Mouse (Mus musculus): ENCODE data around the gene Mybpc3. TPM values are rescaled to one million over a fixed set of nuclear protein-coding genes. Genes with fewer than 3 reads are reported as not detected.
"Not testable (repeated sequence)": the region's sequence is repeated elsewhere in the genome, so short reads cannot be mapped to it uniquely, and the experiment has no call there.

Gene Mybpc3
- polyA plus RNA-seq, 1 experiment from 2014 or later, result 0.28 TPM

- no peak overlapping the region for H3K4me3 ChIP-seq
- H3K27ac ChIP-seq, result no peak overlapping the region
- WGBS, result 80% methylated on average over 10 of the region's 10 CpGs
- H3K27me3 ChIP-seq, result no peaks in the 10 kb centered on the region
- no peak overlapping the region for H3K4me2 ChIP-seq (replicated peaks)
- no peaks in the 10 kb centered on the region for H3K9me3 ChIP-seq (replicated peaks)
- no peak overlapping the region for H3K9ac ChIP-seq
- no peaks in the 10 kb centered on the region for H3K4me1 ChIP-seq
- no peak for ATAC-seq (ENCODE audit: low FRiP score)
- H3K36me3 ChIP-seq, result no peaks in the 10 kb centered on the region
Measured at GRCm38 (mm10) chr2:91097015-91097414, 20.9 kb upstream of the Mybpc3 start.

DNA sequence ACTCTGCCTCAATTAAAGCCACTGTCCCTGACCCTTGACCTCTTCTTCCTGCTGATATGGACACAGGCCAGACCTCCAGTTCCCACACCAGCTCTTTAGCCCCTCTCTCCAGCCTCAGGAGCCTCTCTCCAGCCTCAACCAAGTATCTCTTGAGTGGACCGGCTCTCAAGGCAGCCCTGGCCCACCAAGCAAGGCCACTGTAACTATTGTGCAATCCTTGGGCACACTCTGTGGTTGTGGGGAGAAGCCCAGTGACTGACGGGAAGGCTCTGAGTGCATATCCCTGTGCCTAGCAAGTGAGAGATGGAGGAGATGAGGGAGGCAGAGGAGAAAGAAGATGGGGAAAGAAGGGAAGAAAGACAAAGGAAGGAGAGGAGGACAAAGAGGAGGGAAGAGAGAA, 19.8 kb upstream of the Mybpc3 start:
- H3K36me3 ChIP-seq, result no peaks in the 10 kb centered on the region
- no peak overlapping the region for H3K4me3 ChIP-seq
- no peak overlapping the region for H3K27ac ChIP-seq
- H3K4me1 ChIP-seq, result no peaks in the 10 kb centered on the region
- no peak for ATAC-seq (ENCODE audit: low FRiP score)
- H3K9me3 ChIP-seq (replicated peaks), result no peaks in the 10 kb centered on the region
- no peak overlapping the region for H3K9ac ChIP-seq
- 87% methylated on average over 2 of the region's 2 CpGs for WGBS
- H3K27me3 ChIP-seq, result no peaks in the 10 kb centered on the region
- no peak overlapping the region for H3K4me2 ChIP-seq (replicated peaks)

DNA sequence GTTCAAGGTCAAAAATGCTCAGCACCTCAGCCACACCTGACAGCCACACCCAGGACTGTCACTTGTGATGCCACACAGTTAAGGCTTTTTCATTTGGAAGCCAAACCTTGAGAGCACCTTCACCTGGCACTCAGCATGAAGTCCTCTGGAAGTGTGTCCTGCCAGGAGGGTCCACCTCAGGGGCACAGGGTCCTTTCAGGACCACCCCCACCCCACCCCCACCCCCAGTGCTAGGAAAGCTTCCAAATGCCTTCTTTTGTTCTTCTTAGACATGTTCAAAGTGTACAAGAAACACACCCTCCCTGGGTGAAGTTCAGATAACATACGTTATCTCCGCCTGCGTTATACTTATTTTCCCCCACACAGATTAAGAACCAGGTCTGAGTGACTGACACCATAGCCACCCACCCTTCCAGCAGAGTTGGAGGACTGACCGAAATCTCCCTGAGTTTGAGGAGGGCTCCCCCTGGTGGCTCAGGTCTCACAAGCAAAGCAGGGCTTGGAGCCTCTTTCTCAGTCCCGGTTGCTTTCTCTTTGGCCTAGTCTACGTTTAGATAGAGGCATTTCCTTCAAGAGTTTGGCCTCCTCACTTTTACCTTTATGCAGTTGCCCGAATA, 16.7 kb upstream of the Mybpc3 start:
- Histone ChIP-seq H3K36me3 (no peaks in the 10 kb centered on the region), H3K27me3 (no peaks in the 10 kb centered on the region), H3K4me2 (replicated peaks) (no peak overlapping the region), H3K9me3 (replicated peaks) (no peaks in the 10 kb centered on the region), H3K4me3 (no peak overlapping the region), H3K4me1 (no peaks in the 10 kb centered on the region), H3K9ac (no peak overlapping the region), H3K27ac (no peak overlapping the region)
- peak; percentile 73; the same call in 1 of the 2 replicates for ATAC-seq (ENCODE audit: low FRiP score)
- 20% methylated on average over 7 of the region's 7 CpGs for WGBS

GRCm38 (mm10) chr2:91108156-91108555, 9.8 kb upstream of the Mybpc3 start:
- Histone ChIP-seq H3K4me1 (no peaks in the 10 kb centered on the region), H3K9ac (no peak overlapping the region), H3K4me3 (no peak overlapping the region), H3K36me3 (no peaks in the 10 kb centered on the region), H3K27ac (no peak overlapping the region), H3K27me3 (no peaks in the 10 kb centered on the region), H3K4me2 (replicated peaks) (no peak overlapping the region), H3K9me3 (replicated peaks) (no peaks in the 10 kb centered on the region)
- ATAC-seq (ENCODE audit: low FRiP score), result no peak
- WGBS, result 91% methylated on average over 3 of the region's 3 CpGs

- no peaks in the 10 kb centered on the region for H3K36me3 ChIP-seq
- no peak overlapping the region for H3K9ac ChIP-seq
- no peak overlapping the region for H3K4me3 ChIP-seq
- no peak overlapping the region for H3K27ac ChIP-seq
- 91% methylated on average over 5 of the region's 5 CpGs for WGBS
- no peaks in the 10 kb centered on the region for H3K9me3 ChIP-seq (replicated peaks)
- H3K4me2 ChIP-seq (replicated peaks), result no peak overlapping the region
- no peak for ATAC-seq (ENCODE audit: low FRiP score)
- no peaks in the 10 kb centered on the region for H3K27me3 ChIP-seq
- no peaks in the 10 kb centered on the region for H3K4me1 ChIP-seq
Measured at GRCm38 (mm10) chr2:91109241-91109640, 8.7 kb upstream of the Mybpc3 start.

DNA sequence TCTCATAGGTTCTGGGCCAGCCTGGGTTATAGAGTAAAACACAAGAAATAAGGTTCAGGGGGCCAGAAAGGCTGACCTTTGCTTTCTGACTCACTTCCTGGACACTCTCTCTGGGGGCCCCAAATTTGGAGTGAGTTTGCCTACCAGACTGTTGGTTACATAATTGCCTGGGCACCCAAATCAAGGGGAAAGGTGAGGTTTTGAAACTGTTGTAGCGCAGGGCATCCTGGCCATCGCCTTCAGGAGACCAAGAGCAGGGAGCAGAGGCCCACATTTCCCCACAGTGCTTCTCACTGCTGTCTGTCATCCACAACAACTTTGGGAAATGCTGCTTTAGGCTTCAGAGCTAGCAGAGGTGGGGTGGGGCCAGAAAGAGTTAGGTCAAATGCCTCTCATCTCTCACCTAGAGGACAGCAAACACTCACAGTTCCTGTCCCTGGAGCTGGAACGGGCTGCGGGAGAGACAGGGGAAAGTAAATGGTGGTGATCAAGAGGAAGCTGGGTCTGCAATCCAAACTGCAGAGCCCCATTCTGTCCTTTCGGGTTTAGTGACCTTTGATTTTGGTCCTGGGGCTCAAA, 8.0 kb upstream of the Mybpc3 start:
- Histone ChIP-seq H3K9me3 (replicated peaks) (no peaks in the 10 kb centered on the region), H3K4me1 (no peaks in the 10 kb centered on the region), H3K4me3 (no peak overlapping the region), H3K4me2 (replicated peaks) (no peak overlapping the region), H3K36me3 (no peaks in the 10 kb centered on the region), H3K27ac (no peak overlapping the region), H3K9ac (no peak overlapping the region), H3K27me3 (no peaks in the 10 kb centered on the region)
- no peak for ATAC-seq (ENCODE audit: low FRiP score)
- 94% methylated on average over 5 of the region's 5 CpGs for WGBS

DNA sequence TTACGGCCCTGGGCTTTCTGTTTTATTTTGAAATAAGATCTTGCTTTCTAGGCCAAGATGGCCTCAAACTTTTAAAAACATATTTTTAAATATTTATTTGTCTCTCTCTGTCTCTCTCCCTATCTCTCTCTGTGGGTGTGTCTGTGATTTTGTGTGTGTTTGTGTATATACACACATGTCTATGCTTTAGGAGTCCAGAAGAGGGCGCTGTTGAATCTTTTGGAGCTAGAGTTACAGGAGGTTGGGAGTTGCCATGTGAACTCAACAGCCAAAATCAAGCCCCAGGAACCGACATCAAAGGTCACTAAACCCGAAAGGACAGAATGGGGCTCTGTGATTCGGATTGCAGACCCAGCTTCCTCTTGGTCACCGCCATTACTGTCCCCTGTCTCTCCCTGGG, 7.5 kb upstream of the Mybpc3 start:
- no peak for ATAC-seq (ENCODE audit: low FRiP score)
- Histone ChIP-seq H3K36me3 (no peaks in the 10 kb centered on the region), H3K9me3 (replicated peaks) (no peaks in the 10 kb centered on the region), H3K27ac (no peak overlapping the region), H3K4me2 (replicated peaks) (no peak overlapping the region), H3K9ac (no peak overlapping the region), H3K27me3 (no peaks in the 10 kb centered on the region), H3K4me1 (peaks cover 3% of the 10 kb centered on the region), H3K4me3 (no peak overlapping the region)
- 78% methylated on average over 6 of the region's 6 CpGs for WGBS

DNA sequence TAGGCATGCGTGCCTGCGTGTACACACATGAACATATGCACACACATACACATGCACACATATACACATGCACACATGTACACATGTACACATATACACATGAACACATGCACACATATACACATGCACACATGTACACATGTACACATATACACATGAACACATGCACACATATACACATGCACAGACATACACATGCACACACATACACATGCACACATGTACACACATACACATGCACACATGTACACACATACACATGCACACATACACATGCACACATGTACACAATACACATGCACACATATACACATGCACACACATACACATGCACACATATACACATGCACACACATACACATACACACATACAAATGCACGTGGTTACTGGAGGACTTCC, 6.1 kb upstream of the Mybpc3 start:
- 98% methylated on average over 3 of the region's 3 CpGs for WGBS
- not testable (repeated sequence) for H3K27me3 ChIP-seq; H3K4me2 ChIP-seq (replicated peaks); H3K36me3 ChIP-seq; H3K9me3 ChIP-seq (replicated peaks); H3K4me1 ChIP-seq; ATAC-seq (ENCODE audit: low FRiP score); H3K4me3 ChIP-seq; H3K27ac ChIP-seq; H3K9ac ChIP-seq

DNA sequence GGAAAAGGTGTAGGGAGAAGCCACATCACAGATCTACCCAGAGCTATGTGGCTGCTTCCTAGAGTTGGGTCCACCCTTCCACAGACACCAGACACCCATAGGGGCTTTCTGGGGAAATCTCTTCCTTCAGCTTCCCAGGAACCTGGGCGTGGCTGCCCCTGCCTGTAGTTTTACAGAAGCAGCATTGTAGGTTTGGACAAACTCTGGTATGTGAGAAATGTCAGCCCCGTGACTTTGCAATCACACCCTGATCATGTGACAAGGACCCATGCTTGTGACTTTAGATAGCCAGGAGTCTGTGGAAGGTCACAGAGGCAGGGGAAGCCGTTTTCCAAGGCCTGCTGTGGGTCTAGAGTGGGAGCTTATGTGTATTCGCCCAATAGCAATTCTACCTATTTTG, 5.5 kb upstream of the Mybpc3 start:
- Histone ChIP-seq H3K9ac (no peak overlapping the region), H3K36me3 (no peaks in the 10 kb centered on the region), H3K4me2 (replicated peaks) (no peak overlapping the region), H3K27ac (no peak overlapping the region), H3K27me3 (peaks cover 8% of the 10 kb centered on the region), H3K4me1 (peaks cover 7% of the 10 kb centered on the region), H3K9me3 (replicated peaks) (no peaks in the 10 kb centered on the region), H3K4me3 (no peak overlapping the region)
- no peak for ATAC-seq (ENCODE audit: low FRiP score)
- 59% methylated on average over 4 of the region's 4 CpGs for WGBS

GRCm38 (mm10) chr2:91113334-91113733, 4.6 kb upstream of the Mybpc3 start:
- H3K9me3 ChIP-seq (replicated peaks), result no peaks in the 10 kb centered on the region
- H3K4me2 ChIP-seq (replicated peaks), result no peak overlapping the region
- no peak overlapping the region for H3K9ac ChIP-seq
- H3K36me3 ChIP-seq, result no peaks in the 10 kb centered on the region
- no peak overlapping the region for H3K27ac ChIP-seq
- peaks cover 8% of the 10 kb centered on the region for H3K27me3 ChIP-seq
- WGBS, result 83% methylated on average over 10 of the region's 10 CpGs
- peaks cover 7% of the 10 kb centered on the region for H3K4me1 ChIP-seq
- no peak for ATAC-seq (ENCODE audit: low FRiP score)
- H3K4me3 ChIP-seq, result no peak overlapping the region

- no peak overlapping the region for H3K9ac ChIP-seq
- peaks cover 8% of the 10 kb centered on the region for H3K27me3 ChIP-seq
- H3K4me1 ChIP-seq, result peaks cover 7% of the 10 kb centered on the region
- H3K4me3 ChIP-seq, result no peak overlapping the region
- H3K4me2 ChIP-seq (replicated peaks), result no peak overlapping the region
- H3K27ac ChIP-seq, result no peak overlapping the region
- 76% methylated on average over 6 of the region's 6 CpGs for WGBS
- H3K9me3 ChIP-seq (replicated peaks), result no peaks in the 10 kb centered on the region
- no peaks in the 10 kb centered on the region for H3K36me3 ChIP-seq
- ATAC-seq (ENCODE audit: low FRiP score), result no peak
Measured at GRCm38 (mm10) chr2:91113852-91114251, 4.1 kb upstream of the Mybpc3 start.

DNA sequence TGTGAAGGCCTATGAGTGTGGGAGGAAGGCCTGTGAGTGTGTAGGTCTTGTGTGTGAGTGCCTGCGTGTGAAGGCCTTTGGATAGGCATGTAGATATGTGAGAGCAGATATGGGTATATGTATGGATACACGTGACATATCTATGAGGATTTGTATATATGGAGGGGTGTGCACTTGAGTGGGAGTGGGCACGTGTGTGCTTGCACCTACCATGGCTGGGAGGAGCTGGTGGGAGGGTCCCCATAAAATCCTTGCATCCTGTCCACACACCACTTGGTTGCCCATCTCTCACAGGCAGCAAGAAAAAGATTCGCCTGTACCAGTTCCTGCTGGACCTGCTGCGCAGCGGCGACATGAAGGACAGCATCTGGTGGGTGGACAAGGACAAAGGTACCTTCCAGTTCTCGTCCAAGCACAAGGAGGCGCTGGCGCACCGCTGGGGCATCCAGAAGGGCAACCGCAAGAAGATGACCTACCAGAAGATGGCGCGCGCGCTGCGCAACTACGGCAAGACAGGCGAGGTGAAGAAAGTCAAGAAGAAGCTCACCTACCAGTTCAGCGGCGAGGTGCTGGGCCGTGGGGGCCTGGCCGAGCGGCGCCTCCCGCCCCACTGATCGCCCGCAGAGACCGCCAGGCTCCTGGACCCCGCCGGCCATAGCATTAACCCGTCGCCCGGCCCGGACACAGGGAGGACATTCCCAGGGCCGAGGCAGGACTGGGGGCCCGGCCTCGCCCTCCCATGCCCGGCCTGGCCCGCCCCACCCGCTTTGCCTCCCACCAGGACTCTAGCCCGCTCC, 3.0 kb upstream of the Mybpc3 start:
- H3K4me1 ChIP-seq, result peaks cover 7% of the 10 kb centered on the region
- 8% methylated on average over 38 of the region's 42 CpGs for WGBS
- peak; percentile 53 for ATAC-seq (ENCODE audit: low FRiP score)
- peaks cover 8% of the 10 kb centered on the region for H3K27me3 ChIP-seq
- no peaks in the 10 kb centered on the region for H3K36me3 ChIP-seq
- H3K9me3 ChIP-seq (replicated peaks), result no peaks in the 10 kb centered on the region
- no peak overlapping the region for H3K27ac ChIP-seq
- H3K9ac ChIP-seq, result peak overlapping the region; percentile 67
- H3K4me2 ChIP-seq (replicated peaks), result peak overlapping the region; percentile 80
- peak overlapping the region; percentile 40 for H3K4me3 ChIP-seq

- H3K27me3 ChIP-seq, result peaks cover 8% of the 10 kb centered on the region
- H3K27ac ChIP-seq, result no peak overlapping the region
- no peaks in the 10 kb centered on the region for H3K9me3 ChIP-seq (replicated peaks)
- H3K4me3 ChIP-seq, result peak overlapping the region; percentile 40
- WGBS, result 31% methylated on average over 12 of the region's 12 CpGs
- H3K4me1 ChIP-seq, result peaks cover 7% of the 10 kb centered on the region
- H3K4me2 ChIP-seq (replicated peaks), result peak overlapping the region; percentile 80
- peak overlapping the region; percentile 67 for H3K9ac ChIP-seq
- no peaks in the 10 kb centered on the region for H3K36me3 ChIP-seq
- ATAC-seq (ENCODE audit: low FRiP score), result no peak
Measured at GRCm38 (mm10) chr2:91115578-91115970, 2.4 kb upstream of the Mybpc3 start.
